Mouse (Mus musculus): ENCODE data around the gene Pawr.
A peak's percentile ranks its signal among the peaks of the same experiment; 100 is the strongest.

The Pawr gene

DNA sequence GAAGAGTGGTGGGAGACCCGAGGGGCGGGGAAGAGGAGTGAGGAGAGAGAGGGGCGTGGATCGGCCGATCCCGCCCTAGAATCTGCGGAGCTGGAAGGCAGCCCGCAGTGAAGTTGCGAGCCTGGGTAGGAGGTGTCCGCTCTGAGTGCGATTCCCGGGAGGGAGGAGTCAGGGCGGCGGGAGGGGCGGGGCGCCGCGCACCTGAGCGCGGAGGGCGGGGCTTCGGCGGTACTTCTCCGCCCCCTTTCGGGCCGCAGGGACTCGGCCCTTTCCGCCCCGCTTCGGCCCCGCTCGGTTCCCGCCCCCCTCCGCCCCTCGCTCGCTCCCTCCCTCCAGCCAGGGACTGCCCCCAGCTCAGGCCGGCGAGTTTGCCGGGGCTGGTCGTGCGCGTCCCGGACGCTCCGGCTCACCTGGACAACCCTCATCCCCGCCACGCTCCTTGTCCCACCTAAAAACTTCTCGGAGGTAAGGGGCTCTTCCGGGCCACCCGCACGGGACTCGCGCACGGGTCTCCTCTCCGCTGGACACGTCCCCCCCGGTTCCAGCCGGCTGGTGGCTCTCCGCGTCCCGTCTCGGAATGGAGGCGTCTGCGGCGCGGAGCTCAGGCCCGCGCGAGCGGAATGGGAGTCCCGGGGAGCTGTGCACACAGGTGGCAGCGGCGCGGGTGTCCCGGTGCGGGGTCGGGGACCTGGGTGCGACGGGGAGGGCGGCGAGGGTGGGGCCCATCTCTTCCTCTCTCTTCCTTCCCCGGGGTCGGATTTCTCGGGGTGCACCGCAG lies at the start of gene Pawr:
TSS of gene Pawr (plus strand) at position 338 of the 778 bp plus-strand sequence.
- DNase-seq, result peak; percentile 61

- no peak for DNase-seq
These were observed 49.6 kb upstream of the Pawr start for GRCm38 (mm10) chr10:108282351-108282750.

DNA sequence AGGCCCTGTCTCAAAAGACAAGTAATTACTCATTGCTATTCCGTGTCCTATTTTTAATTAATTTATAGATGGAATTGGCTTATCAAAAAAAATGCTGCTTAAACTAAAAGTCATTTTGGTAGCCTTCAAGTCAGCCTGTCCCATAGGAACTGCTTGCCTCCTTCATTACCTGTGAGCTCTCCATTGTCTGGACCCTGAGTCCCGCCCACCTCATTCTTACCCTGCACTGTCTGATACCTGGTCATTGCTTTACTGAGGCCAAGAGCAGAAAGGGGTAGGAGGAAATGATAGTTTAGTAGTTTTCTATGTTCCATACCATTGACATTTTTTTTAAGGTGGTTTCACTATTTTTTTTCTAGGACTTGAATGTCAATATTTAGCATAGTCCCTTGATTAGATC lies 48.5 kb upstream of the Pawr start:
- DNase-seq, result no peak

DNA sequence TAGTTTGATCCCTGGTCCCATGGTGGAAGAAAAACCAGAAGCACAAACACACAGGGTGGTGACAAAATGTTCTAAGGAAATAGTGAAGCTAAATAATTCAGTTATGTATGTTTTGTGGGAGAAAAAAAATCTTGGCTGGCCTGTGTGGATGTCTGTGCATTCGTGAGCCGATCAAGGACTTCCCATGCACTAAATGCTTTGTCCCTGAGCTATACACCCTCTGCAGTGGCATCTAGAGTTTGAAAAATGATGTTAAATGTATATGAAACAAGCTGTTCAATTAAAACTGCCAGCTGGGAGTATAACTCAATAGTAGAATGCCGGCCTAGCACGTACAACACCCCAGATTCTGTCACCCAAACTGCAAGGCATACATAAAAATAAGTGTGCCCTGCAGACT lies 48.1 kb upstream of the Pawr start:
- no peak for DNase-seq

DNA sequence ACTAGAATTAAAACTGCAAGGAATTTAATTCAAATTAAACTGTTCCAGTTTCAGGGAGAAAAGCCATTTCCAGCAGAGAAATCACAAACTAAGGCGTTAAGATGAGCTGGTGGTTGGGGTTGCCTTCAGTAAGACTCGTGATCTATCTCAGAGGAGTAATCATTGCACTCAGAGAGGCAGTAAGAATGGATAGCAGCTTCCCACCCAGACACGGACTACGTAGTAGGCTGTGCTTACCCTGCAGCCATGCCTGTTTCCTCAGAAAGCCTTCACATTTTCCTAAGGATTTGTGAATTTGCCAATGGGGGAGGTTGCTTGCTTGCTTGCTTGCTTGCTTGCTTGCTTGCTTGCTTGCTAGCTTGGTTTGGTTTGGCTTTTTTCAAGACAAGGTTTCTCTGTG lies 47.5 kb upstream of the Pawr start:
- no peak for DNase-seq

GRCm38 (mm10) chr10:108284977-108285376 lies 46.9 kb upstream of the Pawr start:
- no peak for DNase-seq

DNA sequence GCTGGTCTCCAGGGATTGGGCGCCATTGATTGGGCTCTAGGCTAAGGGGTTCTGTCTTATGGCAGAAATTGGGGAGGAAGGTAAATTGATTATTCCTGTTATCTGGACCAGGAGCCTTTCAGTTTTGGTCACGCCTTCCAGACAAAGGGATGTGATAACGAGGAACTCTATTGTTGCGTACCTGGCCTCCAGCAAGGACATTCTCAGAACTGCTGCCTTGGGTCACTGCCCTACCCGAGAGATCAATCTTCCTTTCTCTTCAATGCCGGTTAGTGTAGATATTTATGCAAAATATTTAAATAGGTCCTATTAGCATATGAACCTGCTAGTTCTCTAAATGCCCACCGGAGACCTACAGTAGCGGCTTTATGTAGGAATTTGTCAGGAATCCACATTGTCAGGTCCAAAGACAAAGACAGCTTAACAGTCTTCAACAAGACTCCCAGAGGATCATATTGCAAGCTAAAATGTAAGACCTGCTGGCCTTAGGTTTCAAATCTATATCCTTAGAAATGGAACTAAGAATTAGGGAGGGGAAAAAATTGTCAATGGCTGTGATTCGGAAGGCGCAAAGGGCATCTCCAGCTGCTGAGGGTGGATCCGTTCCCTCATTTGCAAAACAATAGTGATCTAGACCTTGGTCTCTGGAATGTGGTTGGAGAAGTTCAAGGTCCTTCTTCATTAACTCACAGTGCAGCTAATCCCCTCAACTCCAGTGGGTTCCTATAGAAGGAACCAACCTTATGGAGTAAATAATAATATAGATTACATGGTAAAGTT lies 45.1 kb upstream of the Pawr start:
- DNase-seq, result no peak

DNA sequence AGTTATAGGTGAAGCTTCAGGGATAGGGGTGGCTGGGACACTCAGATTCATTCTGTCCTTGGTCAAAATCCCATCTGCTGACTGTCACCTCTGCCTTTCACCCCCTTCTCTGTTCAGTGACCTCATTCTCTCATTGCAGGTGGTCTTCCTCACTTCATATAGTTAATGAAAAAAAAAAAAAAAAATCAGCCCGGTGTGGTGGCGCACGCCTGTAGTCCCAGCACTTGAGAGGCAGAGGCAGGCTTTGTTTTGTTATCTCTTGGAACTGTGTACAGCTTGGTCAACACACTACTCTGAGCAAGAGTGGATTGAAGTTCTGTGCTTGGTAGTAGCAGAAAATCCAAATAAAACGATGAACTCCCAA lies 44.5 kb upstream of the Pawr start:
- DNase-seq, result no peak

- no peak for DNase-seq
These were observed 41.9 kb upstream of the Pawr start for GRCm38 (mm10) chr10:108290046-108290445.

DNA sequence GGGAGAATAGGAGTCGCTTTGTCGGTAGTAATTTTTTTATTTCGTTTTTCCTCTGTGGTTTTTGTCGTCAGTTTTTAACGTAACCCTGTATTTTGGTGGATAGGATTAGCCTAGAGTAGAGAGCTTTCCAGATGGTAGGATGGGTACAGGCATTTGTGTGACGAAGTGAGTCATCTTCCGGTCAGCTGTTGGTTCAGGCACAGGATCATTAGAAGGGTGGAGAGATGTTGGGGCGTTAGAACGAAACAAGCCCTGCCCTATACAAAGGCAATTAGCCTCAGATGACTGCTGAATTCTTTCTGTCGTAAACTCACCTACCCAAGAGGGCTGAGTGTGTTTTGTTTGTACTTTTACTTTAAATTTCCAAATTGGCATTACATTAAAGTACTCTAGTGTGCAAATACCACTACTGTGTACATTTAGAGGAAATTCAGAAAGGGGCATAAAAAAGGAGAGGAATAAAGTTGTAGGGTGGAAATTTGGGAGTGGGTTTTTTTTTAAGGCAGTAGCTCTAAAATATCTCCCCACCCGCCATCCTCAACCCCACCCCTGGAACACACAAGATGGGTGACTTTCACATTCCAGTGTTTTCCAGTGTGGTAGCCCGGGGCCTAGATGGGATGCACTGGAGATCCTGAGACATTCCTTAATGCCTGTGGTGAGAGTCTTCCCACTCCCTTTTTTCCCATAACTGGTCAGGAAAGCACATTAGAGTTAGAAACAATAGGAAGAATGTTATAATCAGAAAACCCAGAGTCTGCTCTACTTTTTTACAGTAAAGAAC lies 40.0 kb upstream of the Pawr start:
- no peak for DNase-seq

- no peak for DNase-seq
These were observed 39.3 kb upstream of the Pawr start for GRCm38 (mm10) chr10:108292651-108293050.

- no peak for DNase-seq
These were observed 38.2 kb upstream of the Pawr start for GRCm38 (mm10) chr10:108293620-108294195.

GRCm38 (mm10) chr10:108294766-108295165 lies 37.2 kb upstream of the Pawr start:
- DNase-seq, result no peak

GRCm38 (mm10) chr10:108296446-108296845 lies 35.5 kb upstream of the Pawr start:
- DNase-seq, result no peak

DNA sequence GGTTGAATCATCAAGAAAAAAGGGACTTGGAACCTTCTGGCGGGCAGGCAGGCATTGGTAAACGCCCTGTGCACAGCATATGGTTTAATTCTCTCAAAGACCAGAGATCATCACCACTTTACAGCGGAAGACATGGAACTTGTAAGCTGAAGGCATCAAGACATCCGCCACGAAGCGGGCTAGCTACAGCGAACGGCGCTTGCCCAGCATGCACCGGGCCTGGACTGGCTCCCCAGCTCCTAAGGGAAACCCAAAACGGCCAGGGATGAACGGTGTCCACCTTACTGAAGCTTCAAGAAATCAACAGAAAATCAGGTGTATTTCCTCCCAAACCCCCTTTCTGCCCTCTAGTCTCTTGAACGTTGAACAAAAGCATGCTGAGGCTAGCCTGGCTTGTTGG lies 33.7 kb upstream of the Pawr start:
- DNase-seq, result no peak

DNA sequence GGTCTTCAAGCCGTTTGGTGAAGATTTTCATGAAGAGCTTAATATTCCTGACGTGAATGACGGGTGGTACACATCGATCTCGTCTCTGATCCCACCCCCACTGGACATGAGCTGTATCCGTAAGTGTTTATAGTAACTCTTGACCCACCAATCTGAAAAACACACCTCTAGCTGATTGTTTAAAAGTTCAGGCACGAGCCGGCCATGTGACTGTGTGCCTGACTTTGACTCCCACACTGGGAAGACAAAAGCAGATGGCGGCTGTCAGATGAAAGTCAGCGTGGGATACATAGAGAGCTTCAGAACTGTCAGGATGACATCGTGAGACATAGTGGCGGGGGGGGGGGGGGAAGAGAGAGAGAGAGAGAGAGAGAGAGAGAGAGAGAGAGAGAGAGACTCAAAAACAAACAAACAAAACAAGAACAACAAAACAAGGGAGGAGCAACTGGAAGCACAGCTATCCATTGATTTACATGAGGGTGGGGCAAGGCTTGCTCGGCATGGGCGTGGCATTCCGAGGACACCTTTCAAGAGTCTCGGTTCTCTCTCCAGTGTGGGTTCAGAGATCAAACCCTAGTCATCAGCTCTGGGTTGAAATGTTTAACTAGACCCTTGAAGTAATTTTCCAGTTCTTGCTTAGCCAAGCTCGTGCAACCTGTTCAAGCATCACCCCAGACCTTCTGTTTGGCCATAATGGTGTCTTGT lies 32.9 kb upstream of the Pawr start:
- DNase-seq, result no peak

- DNase-seq, result no peak
These were observed 32.1 kb upstream of the Pawr start for GRCm38 (mm10) chr10:108299828-108300227.

DNA sequence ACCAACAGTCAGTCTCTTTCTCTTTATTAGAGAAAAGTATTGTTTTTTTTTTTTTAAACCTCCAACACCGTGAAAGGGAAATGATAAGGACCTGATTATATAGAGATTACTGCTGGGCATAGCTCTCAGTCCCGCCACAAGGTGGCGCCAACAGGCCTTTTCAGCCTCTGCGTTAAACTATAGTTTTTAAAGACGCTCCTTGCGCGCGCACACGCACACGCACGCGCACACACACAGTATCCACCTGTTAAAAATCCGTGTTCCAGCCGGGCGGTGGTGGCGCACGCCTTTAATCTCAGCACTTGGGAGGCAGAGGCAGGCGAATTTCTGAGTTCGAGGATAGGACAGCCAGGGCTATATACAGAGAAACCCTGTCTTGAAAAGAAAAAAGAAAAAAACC lies 31.1 kb upstream of the Pawr start:
- peak; percentile 89 for DNase-seq

- DNase-seq, result no peak
These were observed 24.1 kb upstream of the Pawr start for GRCm38 (mm10) chr10:108307772-108308171.

GRCm38 (mm10) chr10:108310195-108310594 lies 21.7 kb upstream of the Pawr start:
- DNase-seq, result no peak

DNA sequence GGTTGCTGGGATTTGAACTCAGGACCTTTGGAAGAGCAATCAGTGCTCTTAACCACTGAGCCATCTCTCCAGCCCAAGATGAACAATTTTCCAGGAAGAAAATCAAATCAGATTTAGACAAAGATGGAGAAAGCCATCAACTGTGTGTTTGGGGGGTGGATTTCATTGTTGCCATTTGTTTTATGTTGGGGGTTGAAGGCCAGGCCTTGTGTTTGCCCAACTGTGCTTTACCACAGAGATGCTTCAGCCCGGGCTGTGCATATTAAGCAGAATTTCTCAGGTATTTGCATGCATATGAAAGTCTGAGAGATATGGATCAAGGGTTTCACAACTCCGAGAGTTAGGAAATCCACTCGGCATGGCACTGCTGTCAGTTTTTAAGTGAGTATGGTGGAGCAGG lies 20.5 kb upstream of the Pawr start:
- DNase-seq, result no peak

DNA sequence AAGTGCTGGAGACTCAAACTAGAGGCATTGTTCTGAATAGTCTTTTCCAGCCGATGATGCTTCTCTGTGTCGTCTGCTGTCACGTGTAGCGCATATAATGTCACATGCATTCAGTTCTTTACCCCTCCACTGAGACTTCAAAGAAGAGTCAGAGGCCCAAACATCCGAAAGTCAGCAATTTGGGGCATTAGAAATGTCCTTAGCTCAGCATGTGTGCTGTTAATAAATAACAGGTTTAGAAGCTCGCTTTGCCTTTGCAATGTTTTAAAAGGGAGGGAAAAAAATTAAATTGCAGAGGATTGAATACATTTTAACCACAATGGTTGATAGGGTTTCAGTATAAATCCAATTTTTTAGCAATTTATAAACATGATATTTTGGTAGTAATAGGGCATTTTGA lies 18.1 kb upstream of the Pawr start:
- DNase-seq, result no peak

- no peak for DNase-seq
These were observed 17.5 kb upstream of the Pawr start for GRCm38 (mm10) chr10:108314396-108314795.
